Mouse (Mus musculus): ENCODE data around the gene Ptprn2. TPM values are rescaled to one million over a fixed set of nuclear protein-coding genes. Genes with fewer than 3 reads are reported as not detected.

The Ptprn2 gene
- polyA plus RNA-seq, 1 experiment = 97.8 TPM

GRCm38 (mm10) chr12:117257205-117257920 is 771.8 kb downstream of the Ptprn2 start:
- TF ChIP-seq POLR2A (IDR thresholded peaks at IDR 0.05; ENCODE audit: borderline replicate concordance, insufficient read depth, low read length) (no peak), CTCF (IDR thresholded peaks at IDR 0.05; ENCODE audit: borderline replicate concordance, insufficient read depth, low read depth, low read length) (no peak)
- no peaks in the 10 kb centered on the region for H3K27me3 ChIP-seq (ENCODE audit: control insufficient read depth, insufficient read depth, low read length)
- no peak for DNase-seq
- peaks cover 22% of the 10 kb centered on the region for H3K4me1 ChIP-seq (ENCODE audit: control insufficient read depth, insufficient read depth, low read length)
- H3K4me3 ChIP-seq (replicated peaks; ENCODE audit: insufficient read depth, low read depth, low read length) = no peak overlapping the region
- no peak overlapping the region; the same call in 1 of the 2 replicates for H3K27ac ChIP-seq (ENCODE audit: insufficient read depth, low read length)
- WGBS = 73% methylated on average over 20 of the region's 20 CpGs

GRCm38 (mm10) chr12:117257921-117258497 is 772.5 kb downstream of the Ptprn2 start:
- no peak overlapping the region for H3K27ac ChIP-seq (ENCODE audit: insufficient read depth, low read length)
- 62% methylated on average over 12 of the region's 12 CpGs for WGBS
- peaks cover 28% of the 10 kb centered on the region for H3K4me1 ChIP-seq (ENCODE audit: control insufficient read depth, insufficient read depth, low read length)
- no peak overlapping the region for H3K4me3 ChIP-seq (replicated peaks; ENCODE audit: insufficient read depth, low read depth, low read length)
- DNase-seq = peak in 1 of 2 experiments; percentile 32
- TF ChIP-seq POLR2A (IDR thresholded peaks at IDR 0.05; ENCODE audit: borderline replicate concordance, insufficient read depth, low read length) (no peak), CTCF (IDR thresholded peaks at IDR 0.05; ENCODE audit: borderline replicate concordance, insufficient read depth, low read depth, low read length) (no peak)
- H3K27me3 ChIP-seq (ENCODE audit: control insufficient read depth, insufficient read depth, low read length) = no peaks in the 10 kb centered on the region

DNA sequence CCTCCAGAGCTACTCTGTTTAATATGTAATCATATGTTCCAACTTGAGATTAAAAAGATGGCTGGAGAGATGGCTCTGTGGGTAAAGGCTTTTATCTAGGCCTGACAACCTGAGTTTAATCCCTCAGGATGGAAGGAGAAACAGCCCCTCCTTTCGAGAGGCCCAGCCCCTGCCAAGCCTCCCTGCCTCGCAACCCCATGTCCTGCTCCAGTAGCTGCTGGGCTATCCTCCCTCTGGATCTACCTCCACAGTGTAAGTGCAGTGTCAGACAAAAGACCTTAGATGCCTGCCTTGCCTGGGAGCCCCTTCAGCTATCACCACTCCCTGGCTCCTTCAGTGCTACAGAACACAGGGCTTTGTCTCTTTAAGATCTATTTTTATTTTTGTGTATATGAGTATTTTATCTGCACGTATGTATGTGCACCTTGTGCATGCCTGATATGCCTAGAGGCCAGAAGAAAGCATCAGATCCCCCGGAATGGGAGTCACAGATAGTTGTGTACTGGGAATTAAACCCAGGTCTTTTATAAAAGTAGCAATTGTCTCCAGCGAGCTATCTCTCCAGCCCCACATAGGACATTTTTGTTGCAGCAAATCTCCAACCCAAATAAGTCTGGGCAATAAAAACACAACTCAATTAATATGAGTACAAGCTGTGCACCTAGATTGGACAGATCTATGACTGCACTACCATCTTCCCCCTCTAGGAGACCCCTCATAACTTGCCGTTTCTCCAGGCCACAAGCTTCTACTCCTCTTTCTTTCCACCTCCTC is 775.1 kb downstream of the Ptprn2 start:
- DNase-seq = no peak
- Histone ChIP-seq H3K4me1 (ENCODE audit: control insufficient read depth, insufficient read depth, low read length) (peaks cover 32% of the 10 kb centered on the region), H3K27ac (ENCODE audit: insufficient read depth, low read length) (no peak overlapping the region), H3K4me3 (replicated peaks; ENCODE audit: insufficient read depth, low read depth, low read length) (no peak overlapping the region), H3K27me3 (ENCODE audit: control insufficient read depth, insufficient read depth, low read length) (no peaks in the 10 kb centered on the region)
- TF ChIP-seq CTCF (IDR thresholded peaks at IDR 0.05; ENCODE audit: borderline replicate concordance, insufficient read depth, low read depth, low read length) (no peak), POLR2A (IDR thresholded peaks at IDR 0.05; ENCODE audit: borderline replicate concordance, insufficient read depth, low read length) (no peak)
- 92% methylated on average over 6 of the region's 6 CpGs for WGBS

DNA sequence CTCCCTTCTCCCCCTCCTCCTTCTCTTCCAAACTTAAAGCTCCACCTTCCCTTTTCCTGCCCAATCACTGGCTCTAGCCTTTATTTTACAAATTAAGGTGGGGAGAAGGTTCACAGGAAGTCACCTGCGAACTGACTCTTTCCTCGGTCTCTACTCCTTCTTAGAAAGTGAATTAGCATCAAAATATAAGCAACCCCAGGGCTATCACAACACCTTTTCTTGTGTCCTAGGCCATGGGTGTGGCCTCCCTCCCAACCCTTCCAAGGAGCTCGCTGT is 775.6 kb downstream of the Ptprn2 start:
- 88% methylated on average over 3 of the region's 3 CpGs for WGBS
- no peak for DNase-seq

GRCm38 (mm10) chr12:117262003-117262402 is 776.5 kb downstream of the Ptprn2 start:
- TF ChIP-seq CTCF (IDR thresholded peaks at IDR 0.05; ENCODE audit: borderline replicate concordance, insufficient read depth, low read depth, low read length) (no peak), POLR2A (IDR thresholded peaks at IDR 0.05; ENCODE audit: borderline replicate concordance, insufficient read depth, low read length) (no peak)
- 18% methylated on average over 2 of the region's 2 CpGs for WGBS
- H3K27ac ChIP-seq (ENCODE audit: insufficient read depth, low read length) = peak overlapping the region; percentile 20; the same call in 1 of the 2 replicates

More for the DNA sequence above, 775.6 kb downstream of the Ptprn2 start:
- Histone ChIP-seq H3K4me3 (replicated peaks; ENCODE audit: insufficient read depth, low read depth, low read length) (no peak overlapping the region), H3K27me3 (ENCODE audit: control insufficient read depth, insufficient read depth, low read length) (no peaks in the 10 kb centered on the region), H3K4me1 (ENCODE audit: control insufficient read depth, insufficient read depth, low read length) (peaks cover 32% of the 10 kb centered on the region), H3K27ac (ENCODE audit: insufficient read depth, low read length) (no peak overlapping the region)
- no peak for TF ChIP-seq POLR2A (IDR thresholded peaks at IDR 0.05; ENCODE audit: borderline replicate concordance, insufficient read depth, low read length)
- TF ChIP-seq CTCF (IDR thresholded peaks at IDR 0.05; ENCODE audit: borderline replicate concordance, insufficient read depth, low read depth, low read length) = no peak

GRCm38 (mm10) chr12:117263081-117263480 is 777.6 kb downstream of the Ptprn2 start:
- WGBS = 59% methylated on average over 2 of the region's 2 CpGs
- TF ChIP-seq CTCF (IDR thresholded peaks at IDR 0.05; ENCODE audit: borderline replicate concordance, insufficient read depth, low read depth, low read length) (no peak), POLR2A (IDR thresholded peaks at IDR 0.05; ENCODE audit: borderline replicate concordance, insufficient read depth, low read length) (no peak)
- no peak overlapping the region for H3K27ac ChIP-seq (ENCODE audit: insufficient read depth, low read length)

More at GRCm38 (mm10) chr12:117262003-117262402, 776.5 kb downstream of the Ptprn2 start:
- peak; percentile 65 to 85 for DNase-seq
- no peaks in the 10 kb centered on the region for H3K27me3 ChIP-seq (ENCODE audit: control insufficient read depth, insufficient read depth, low read length)
- H3K4me1 ChIP-seq (ENCODE audit: control insufficient read depth, insufficient read depth, low read length) = peaks cover 32% of the 10 kb centered on the region
- no peak overlapping the region for H3K4me3 ChIP-seq (replicated peaks; ENCODE audit: insufficient read depth, low read depth, low read length)

DNA sequence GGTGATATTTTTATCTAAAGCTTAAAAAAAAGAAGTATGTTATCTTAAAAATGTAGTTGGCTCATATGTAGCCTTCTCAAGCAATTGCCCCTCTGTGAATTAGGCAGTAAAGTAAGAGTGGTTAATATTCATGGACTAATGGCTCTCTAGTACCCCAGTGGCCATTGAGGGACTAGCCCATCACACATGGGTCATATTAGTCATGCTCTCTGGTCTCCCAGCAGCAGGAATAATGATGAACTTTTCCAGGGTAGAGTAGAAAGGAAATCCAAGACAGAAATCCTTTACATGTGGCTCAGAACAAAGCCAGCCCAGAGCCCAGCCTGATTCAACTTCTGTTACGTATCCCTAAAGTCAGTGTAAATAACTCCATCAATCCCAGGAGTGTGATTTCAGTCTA is 779.7 kb downstream of the Ptprn2 start:
- Histone ChIP-seq H3K27ac (ENCODE audit: insufficient read depth, low read length) (no peak overlapping the region), H3K4me1 (ENCODE audit: control insufficient read depth, insufficient read depth, low read length) (peaks cover 22% of the 10 kb centered on the region), H3K4me3 (replicated peaks; ENCODE audit: insufficient read depth, low read depth, low read length) (no peak overlapping the region), H3K27me3 (ENCODE audit: control insufficient read depth, insufficient read depth, low read length) (no peaks in the 10 kb centered on the region)
- DNase-seq = no peak
- WGBS = 90% methylated on average over 1 of the region's 1 CpGs
- TF ChIP-seq POLR2A (IDR thresholded peaks at IDR 0.05; ENCODE audit: borderline replicate concordance, insufficient read depth, low read length) = no peak
- TF ChIP-seq CTCF (IDR thresholded peaks at IDR 0.05; ENCODE audit: borderline replicate concordance, insufficient read depth, low read depth, low read length) = no peak

More at GRCm38 (mm10) chr12:117263081-117263480, 777.6 kb downstream of the Ptprn2 start:
- H3K4me1 ChIP-seq (ENCODE audit: control insufficient read depth, insufficient read depth, low read length) = peaks cover 26% of the 10 kb centered on the region
- H3K4me3 ChIP-seq (replicated peaks; ENCODE audit: insufficient read depth, low read depth, low read length) = no peak overlapping the region
- peak; percentile 51 to 59 for DNase-seq
- H3K27me3 ChIP-seq (ENCODE audit: control insufficient read depth, insufficient read depth, low read length) = no peaks in the 10 kb centered on the region
